ENCODE assay signal across 9 mouse cellular contexts in the genomic region with DNA sequence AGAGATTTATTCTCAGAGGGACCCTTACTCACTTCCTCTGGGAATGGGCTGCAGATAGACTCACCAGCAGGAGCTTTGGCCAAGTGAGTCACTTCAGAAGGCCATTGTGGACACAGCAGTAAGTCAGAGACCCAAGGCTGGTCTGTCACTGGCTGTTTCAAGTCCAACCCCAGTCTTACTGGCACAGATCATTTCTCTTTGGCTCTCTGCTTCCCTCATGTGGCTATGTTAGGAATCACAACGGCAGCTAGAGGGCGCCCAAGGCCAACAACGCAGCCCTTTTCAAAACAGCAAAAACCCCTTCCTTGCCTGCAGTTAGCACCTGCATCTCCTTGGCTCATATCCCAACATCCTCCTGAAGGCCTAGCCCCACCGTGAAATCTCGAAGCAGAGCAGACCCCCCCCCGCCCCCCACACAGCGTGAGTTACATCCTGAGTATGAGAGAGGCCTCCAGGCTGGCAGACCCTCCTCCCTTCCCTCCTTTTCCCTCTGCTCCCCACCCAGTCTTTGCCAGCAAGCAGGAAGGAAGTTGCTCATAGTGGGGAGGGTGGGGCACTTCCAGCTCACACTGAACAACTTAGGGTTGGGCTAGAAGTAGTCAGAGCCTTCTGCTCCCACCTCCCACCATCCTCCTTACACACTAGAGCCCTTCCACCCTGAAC. TPM values are rescaled to one million over a fixed set of nuclear protein-coding genes. Genes with fewer than 3 reads are reported as not detected.
DNase-seq lines count a peak whose midpoint lies in the region; ATAC-seq and TF ChIP-seq lines count a peak whose summit lies in the region.
"Had no signal": no experiment of that assay in that cellular context is flagged by ENCODE, and none has a peak within 500 bp of the region (broad histone marks: within the 10 kb centered on the region; RNA-seq: fewer than 3 reads in every experiment).

No protein-coding gene starts in this region.

- H3K4me3 ChIP-seq in forebrain, embryonic 11.5 days (ENCODE audit: low read depth, low read length) = no peak overlapping the region
- no peak overlapping the region for H3K4me3 ChIP-seq in heart, embryonic 16.5 days (ENCODE audit: low read length)
- no peak overlapping the region for H3K4me3 ChIP-seq in liver, embryonic 14.5 days (ENCODE audit: insufficient read depth in 1 of 2, low read depth in 2 of 2, low read length in 2 of 2)
- no peak overlapping the region for H3K4me3 ChIP-seq in neural tube, embryonic 12.5 days
- H3K4me3 ChIP-seq in testis, adult 2 months (ENCODE audit: control insufficient read depth, low read depth, low read length) = no peak overlapping the region
- H3K4me3 ChIP-seq: embryonic facial prominence, embryonic 15.5 days had no signal

- H3K27ac ChIP-seq in forebrain, embryonic 11.5 days (ENCODE audit: low read depth, low read length) = no peak overlapping the region
- peak overlapping the region; percentile 45; the same call in 1 of the 2 replicates for H3K27ac ChIP-seq in heart, embryonic 16.5 days (ENCODE audit: low read length)
- H3K27ac ChIP-seq in liver, embryonic 14.5 days = no peak overlapping the region
- H3K27ac ChIP-seq in neural tube, embryonic 12.5 days = no peak overlapping the region
- H3K27ac ChIP-seq in testis, adult 2 months (ENCODE audit: control insufficient read depth, insufficient read depth, low read depth, low read length) = no peak overlapping the region
- H3K27ac ChIP-seq: embryonic facial prominence, embryonic 15.5 days had no signal

- TF ChIP-seq POLR2A in brain, embryonic 14.5 days (IDR thresholded peaks at IDR 0.05; ENCODE audit: borderline replicate concordance, extremely low read depth, insufficient read depth, insufficient read length, poor library complexity, severe bottlenecking) = no peak
- TF ChIP-seq POLR2A in testis, adult 2 months (IDR thresholded peaks at IDR 0.05; ENCODE audit: control insufficient read depth, low read depth, low read length) = no peak

- H3K9me3 ChIP-seq in forebrain, embryonic 11.5 days (ENCODE audit: control insufficient read depth, low read length) = no peaks in the 10 kb centered on the region
- H3K9me3 ChIP-seq in heart, embryonic 16.5 days (replicated peaks; ENCODE audit: control insufficient read depth, low read length) = no peaks in the 10 kb centered on the region
- H3K9me3 ChIP-seq in liver, embryonic 14.5 days (ENCODE audit: control insufficient read depth, low read length) = no peaks in the 10 kb centered on the region
- H3K9me3 ChIP-seq in neural tube, embryonic 12.5 days = no peaks in the 10 kb centered on the region
- H3K9me3 ChIP-seq: embryonic facial prominence, embryonic 15.5 days had no signal

- ATAC-seq in CD4-positive, CD25-positive, alpha-beta regulatory T cell, adult 4 months = peak; percentile 82
- ATAC-seq in forebrain, embryonic 11.5 days (replicated peaks; ENCODE audit: low FRiP score) = peak; percentile 51
- peak; percentile 47 for ATAC-seq in heart, embryonic 16.5 days (replicated peaks; ENCODE audit: extremely low read depth, insufficient read depth, low FRiP score)
- no peak for ATAC-seq in liver, embryonic 14.5 days (ENCODE audit: insufficient read depth)
- peak; percentile 66 for ATAC-seq in neural tube, embryonic 12.5 days (ENCODE audit: low FRiP score, low read depth)

- peak; percentile 97 for TF ChIP-seq CTCF in brain, embryonic 14.5 days (IDR thresholded peaks at IDR 0.05; ENCODE audit: borderline replicate concordance, extremely low read depth, insufficient read depth, insufficient read length)
- TF ChIP-seq CTCF in liver, embryonic 14.5 days (IDR thresholded peaks at IDR 0.05; ENCODE audit: low read depth) = peak; percentile 95
- TF ChIP-seq CTCF in testis, adult 2 months (IDR thresholded peaks at IDR 0.05; ENCODE audit: control insufficient read depth, insufficient read depth, insufficient replicate concordance, low read depth, low read length) = peak; percentile 85; the same call in 1 of the 2 replicates

- no peaks in the 10 kb centered on the region for H3K27me3 ChIP-seq in forebrain, embryonic 11.5 days (ENCODE audit: control insufficient read depth, insufficient read depth, low read length)
- no peaks in the 10 kb centered on the region for H3K27me3 ChIP-seq in heart, embryonic 16.5 days (ENCODE audit: control insufficient read depth, insufficient read depth, low read length)
- no peaks in the 10 kb centered on the region; the same call in 1 of the 2 replicates for H3K27me3 ChIP-seq in liver, embryonic 14.5 days (ENCODE audit: control insufficient read depth, insufficient read depth, low read length)
- H3K27me3 ChIP-seq in neural tube, embryonic 12.5 days (replicated peaks) = no peaks in the 10 kb centered on the region
- no peaks in the 10 kb centered on the region for H3K27me3 ChIP-seq in testis, adult 2 months (ENCODE audit: control insufficient read depth, insufficient read depth, low read length)

- H3K9ac ChIP-seq in forebrain, embryonic 11.5 days (ENCODE audit: low read length) = no peak overlapping the region
- no peak overlapping the region for H3K9ac ChIP-seq in heart, embryonic 16.5 days (ENCODE audit: low read length)
- H3K9ac ChIP-seq in liver, embryonic 14.5 days (replicated peaks) = no peak overlapping the region
- no peak overlapping the region for H3K9ac ChIP-seq in neural tube, embryonic 12.5 days
- H3K9ac ChIP-seq: embryonic facial prominence, embryonic 15.5 days had no signal

- no peaks in the 10 kb centered on the region for H3K4me1 ChIP-seq in forebrain, embryonic 11.5 days (replicated peaks; ENCODE audit: control insufficient read depth, insufficient read depth, low read length)
- peaks cover 5% of the 10 kb centered on the region for H3K4me1 ChIP-seq in heart, embryonic 16.5 days (ENCODE audit: control insufficient read depth, insufficient read depth, low read length)
- no peaks in the 10 kb centered on the region for H3K4me1 ChIP-seq in liver, embryonic 14.5 days (replicated peaks; ENCODE audit: control insufficient read depth in 2 of 2, insufficient read depth in 2 of 2, low read length in 1 of 2)
- H3K4me1 ChIP-seq in neural tube, embryonic 12.5 days = peaks cover 2% of the 10 kb centered on the region; the same call in 1 of the 2 replicates
- peaks cover 19% of the 10 kb centered on the region for H3K4me1 ChIP-seq in testis, adult 2 months (ENCODE audit: control insufficient read depth, insufficient read depth, low read length)
- H3K4me1 ChIP-seq: embryonic facial prominence, embryonic 15.5 days had no signal

- H3K4me2 ChIP-seq in forebrain, embryonic 11.5 days (ENCODE audit: low read depth, low read length, severe bottlenecking) = no peak overlapping the region
- no peak overlapping the region for H3K4me2 ChIP-seq in heart, embryonic 16.5 days (ENCODE audit: low read depth, low read length)
- H3K4me2 ChIP-seq in liver, embryonic 14.5 days (ENCODE audit: low read depth) = no peak overlapping the region
- H3K4me2 ChIP-seq in neural tube, embryonic 12.5 days (replicated peaks) = no peak overlapping the region
- H3K4me2 ChIP-seq: embryonic facial prominence, embryonic 15.5 days had no signal

- peak; percentile 92 for DNase-seq in brain, embryonic 14.5 days (ENCODE audit: low read depth)
- DNase-seq in forebrain, embryonic 11.5 days (ENCODE audit: low spot score) = peak; percentile 88
- peak; percentile 86 for DNase-seq in kidney, postnatal 14 days
- peak in 2 of 3 experiments; percentile 40 to 51 for DNase-seq in liver, embryonic 14.5 days (ENCODE audit: low read depth in 3 of 3, low spot score in 3 of 3)

- no peaks in the 10 kb centered on the region for H3K36me3 ChIP-seq in forebrain, embryonic 11.5 days (ENCODE audit: control insufficient read depth, insufficient read depth, low read length)
- H3K36me3 ChIP-seq in heart, embryonic 16.5 days (ENCODE audit: control insufficient read depth, insufficient read depth) = no peaks in the 10 kb centered on the region
- no peaks in the 10 kb centered on the region for H3K36me3 ChIP-seq in liver, embryonic 14.5 days (replicated peaks; ENCODE audit: control insufficient read depth, insufficient read depth, low read depth)
- no peaks in the 10 kb centered on the region for H3K36me3 ChIP-seq in neural tube, embryonic 12.5 days
- H3K36me3 ChIP-seq in testis, adult 2 months (ENCODE audit: control insufficient read depth, insufficient read depth, low read length) = no peaks in the 10 kb centered on the region
- H3K36me3 ChIP-seq: embryonic facial prominence, embryonic 15.5 days had no signal

- no peak for TF ChIP-seq EP300 in liver, embryonic 14.5 days (IDR thresholded peaks at IDR 0.05; ENCODE audit: low read depth)

- WGBS in forebrain, embryonic 11.5 days = under 1% methylated on average over 7 of the region's 7 CpGs
- WGBS in heart, embryonic 16.5 days = under 1% methylated on average over 7 of the region's 7 CpGs
- WGBS in liver, embryonic 14.5 days (ENCODE audit: insufficient replicate concordance) = 0% methylated on average over 7 of the region's 7 CpGs
- 1% methylated on average over 7 of the region's 7 CpGs for WGBS in neural tube, embryonic 12.5 days

RNA-seq across cellular contexts. Expression of gene Nos3, which starts 3.7 kb away (rescaled TPM):
- polyA plus RNA-seq in CD4-positive, CD25-positive, alpha-beta regulatory T cell, adult 4 months (2017; shearing (Covaris generic)) = under 1 TPM; 0.08 to 0.14 TPM
- polyA plus RNA-seq in brain, embryonic 14.5 days (2012; rRNA removed) = 9.6 and 11.1 TPM in 2 replicates
- 6.6 and 7.4 TPM in 2 replicates for polyA plus RNA-seq in forebrain, embryonic 11.5 days (2014; fragmentation: Nextera tagmentation; extraction: Ambion mirVana)
- 27.3 and 31.9 TPM in 2 replicates for polyA plus RNA-seq in heart, embryonic 16.5 days (2015; fragmentation: Nextera tagmentation; extraction: Ambion mirVana)
- polyA plus RNA-seq in liver, embryonic 14.5 days (2012; rRNA removed) = 1.3 and 1.4 TPM in 2 replicates
- polyA plus RNA-seq in liver, embryonic 14.5 days (2014; fragmentation: Nextera tagmentation; extraction: Ambion mirVana) = 1.5 TPM in 2 replicates
- polyA plus RNA-seq in neural tube, embryonic 12.5 days (2016; fragmentation: Nextera tagmentation; extraction: Ambion mirVana) = 9.2 and 9.4 TPM in 2 replicates
- 1.9 and 2.2 TPM in 2 replicates for polyA plus RNA-seq in testis, adult 2 months (2012; rRNA removed)

RNA-seq across cellular contexts. Expression of gene Kcnh2, which starts 9.5 kb away (rescaled TPM):
- polyA plus RNA-seq in CD4-positive, CD25-positive, alpha-beta regulatory T cell, adult 4 months (2017; shearing (Covaris generic)) = 1 to 10 TPM in 1 of 2 experiments, under 1 TPM in 1; 0.30 to 1.2 TPM
- polyA plus RNA-seq in brain, embryonic 14.5 days (2012; rRNA removed) = 58.9 and 61.1 TPM in 2 replicates
- polyA plus RNA-seq in forebrain, embryonic 11.5 days (2014; fragmentation: Nextera tagmentation; extraction: Ambion mirVana) = 9.1 and 10.9 TPM in 2 replicates
- polyA plus RNA-seq in heart, embryonic 16.5 days (2015; fragmentation: Nextera tagmentation; extraction: Ambion mirVana) = 18.0 and 25.2 TPM in 2 replicates
- polyA plus RNA-seq in liver, embryonic 14.5 days (2012; rRNA removed) = 0.44 and 0.93 TPM in 2 replicates
- 0.05 and 0.28 TPM in 2 replicates for polyA plus RNA-seq in liver, embryonic 14.5 days (2014; fragmentation: Nextera tagmentation; extraction: Ambion mirVana)
- 15.1 and 18.6 TPM in 2 replicates for polyA plus RNA-seq in neural tube, embryonic 12.5 days (2016; fragmentation: Nextera tagmentation; extraction: Ambion mirVana)
- 23.6 and 26.2 TPM in 2 replicates for polyA plus RNA-seq in testis, adult 2 months (2012; rRNA removed)

RNA-seq across cellular contexts. Expression of gene Atg9b, which starts 31.0 kb away (rescaled TPM):
- 1 to 10 TPM; 2.2 to 3.2 TPM for polyA plus RNA-seq in CD4-positive, CD25-positive, alpha-beta regulatory T cell, adult 4 months (2017; shearing (Covaris generic))
- 1.5 and 1.7 TPM in 2 replicates for polyA plus RNA-seq in brain, embryonic 14.5 days (2012; rRNA removed)
- polyA plus RNA-seq in forebrain, embryonic 11.5 days (2014; fragmentation: Nextera tagmentation; extraction: Ambion mirVana) = 0.21 and 0.44 TPM in 2 replicates
- 2.3 and 2.6 TPM in 2 replicates for polyA plus RNA-seq in heart, embryonic 16.5 days (2015; fragmentation: Nextera tagmentation; extraction: Ambion mirVana)
- 0.42 and 0.57 TPM in 2 replicates for polyA plus RNA-seq in liver, embryonic 14.5 days (2012; rRNA removed)
- polyA plus RNA-seq in liver, embryonic 14.5 days (2014; fragmentation: Nextera tagmentation; extraction: Ambion mirVana) = 0.14 and 0.35 TPM in 2 replicates
- polyA plus RNA-seq in neural tube, embryonic 12.5 days (2016; fragmentation: Nextera tagmentation; extraction: Ambion mirVana) = 0.34 and 0.35 TPM in 2 replicates
- polyA plus RNA-seq in testis, adult 2 months (2012; rRNA removed) = 1.1 and 1.3 TPM in 2 replicates

RNA-seq across cellular contexts. Expression of gene Abcb8, which starts 32.5 kb away (rescaled TPM):
- 10 to 100 TPM; 16.1 to 44.6 TPM for polyA plus RNA-seq in CD4-positive, CD25-positive, alpha-beta regulatory T cell, adult 4 months (2017; shearing (Covaris generic))
- polyA plus RNA-seq in brain, embryonic 14.5 days (2012; rRNA removed) = 51.0 and 64.7 TPM in 2 replicates
- polyA plus RNA-seq in forebrain, embryonic 11.5 days (2014; fragmentation: Nextera tagmentation; extraction: Ambion mirVana) = 45.5 and 57.8 TPM in 2 replicates
- 71.1 and 77.3 TPM in 2 replicates for polyA plus RNA-seq in heart, embryonic 16.5 days (2015; fragmentation: Nextera tagmentation; extraction: Ambion mirVana)
- polyA plus RNA-seq in liver, embryonic 14.5 days (2012; rRNA removed) = 16.9 and 20.4 TPM in 2 replicates
- 18.0 and 19.5 TPM in 2 replicates for polyA plus RNA-seq in liver, embryonic 14.5 days (2014; fragmentation: Nextera tagmentation; extraction: Ambion mirVana)
- 45.9 and 52.7 TPM in 2 replicates for polyA plus RNA-seq in neural tube, embryonic 12.5 days (2016; fragmentation: Nextera tagmentation; extraction: Ambion mirVana)
- polyA plus RNA-seq in testis, adult 2 months (2012; rRNA removed) = 28.1 and 30.2 TPM in 2 replicates

RNA-seq across cellular contexts. Expression of gene Asic3, which starts 52.3 kb away (rescaled TPM):
- polyA plus RNA-seq in CD4-positive, CD25-positive, alpha-beta regulatory T cell, adult 4 months (2017; shearing (Covaris generic)) = not detected
- polyA plus RNA-seq in brain, embryonic 14.5 days (2012; rRNA removed) = 0.71 and 1.1 TPM in 2 replicates
- not detected in 2 replicates for polyA plus RNA-seq in forebrain, embryonic 11.5 days (2014; fragmentation: Nextera tagmentation; extraction: Ambion mirVana)
- polyA plus RNA-seq in heart, embryonic 16.5 days (2015; fragmentation: Nextera tagmentation; extraction: Ambion mirVana) = 0.14 TPM in 1 of 2 replicates, not detected in the other
- polyA plus RNA-seq in liver, embryonic 14.5 days (2012; rRNA removed) = not detected in 2 replicates
- not detected in 2 replicates for polyA plus RNA-seq in liver, embryonic 14.5 days (2014; fragmentation: Nextera tagmentation; extraction: Ambion mirVana)
- 1.0 and 1.4 TPM in 2 replicates for polyA plus RNA-seq in neural tube, embryonic 12.5 days (2016; fragmentation: Nextera tagmentation; extraction: Ambion mirVana)
- polyA plus RNA-seq in testis, adult 2 months (2012; rRNA removed) = 1.1 and 1.7 TPM in 2 replicates
